Comparison of ENCODE assay signal across 11 mouse cellular contexts in the genomic region with DNA sequence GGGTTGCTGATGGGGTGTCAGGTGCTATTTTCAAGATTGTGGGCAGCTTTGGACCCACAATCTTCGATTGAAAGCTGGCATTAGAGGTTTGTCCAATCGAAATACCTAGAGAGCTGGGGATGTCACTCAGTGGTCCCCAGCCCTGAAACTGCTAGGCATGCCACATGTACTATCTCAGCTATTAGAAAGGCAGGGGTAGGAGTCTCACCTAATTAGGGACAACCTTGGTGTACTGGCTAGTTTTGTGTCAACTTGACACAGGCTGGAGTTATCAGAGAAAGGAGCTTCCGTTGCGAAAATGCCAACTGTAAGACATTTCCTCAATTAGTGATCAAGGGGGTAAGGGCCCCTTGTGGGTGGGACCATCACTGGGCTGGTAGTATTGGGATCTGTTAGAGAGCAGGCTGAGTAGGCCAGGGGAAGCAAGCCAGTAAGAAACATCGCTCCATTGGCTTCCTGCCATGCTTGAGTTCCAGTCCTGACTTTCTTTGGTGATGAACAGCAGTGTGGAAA. TPM values are rescaled to one million over a fixed set of nuclear protein-coding genes. Genes with fewer than 3 reads are reported as not detected.
DNase-seq lines count a peak whose midpoint lies in the region; ATAC-seq lines count a peak whose summit lies in the region.
"Had no signal": no experiment of that assay in that cellular context is flagged by ENCODE, and none has a peak within 500 bp of the region (broad histone marks: within the 10 kb centered on the region; RNA-seq: fewer than 3 reads in every experiment).

No protein-coding gene starts in this region.

- intact Hi-C loops in heart, postnatal 10 days (cut with DNase I) = loop anchor here (5.0 kb wide), 1 partner anchor 159 kb away; no protein-coding TSS in a partner anchor

- no peak overlapping the region for H3K4me3 ChIP-seq in kidney, embryonic 16.5 days (ENCODE audit: low read length)
- no peak overlapping the region for H3K4me3 ChIP-seq in forebrain, embryonic 15.5 days
- no peak overlapping the region for H3K4me3 ChIP-seq in midbrain, embryonic 16.5 days (ENCODE audit: low read depth, low read length)

- ATAC-seq in kidney, embryonic 16.5 days (ENCODE audit: low FRiP score, low TSS enrichment) = no peak
- no peak for ATAC-seq in forebrain, embryonic 15.5 days (replicated peaks)
- ATAC-seq in midbrain, embryonic 16.5 days = no peak
- ATAC-seq: inflammation-experienced regulatory T-cells, adult 6 months had no signal

- no peaks in the 10 kb centered on the region for H3K27me3 ChIP-seq in kidney, embryonic 16.5 days (ENCODE audit: insufficient read depth, low read length)
- no peaks in the 10 kb centered on the region for H3K27me3 ChIP-seq in forebrain, embryonic 15.5 days
- no peaks in the 10 kb centered on the region for H3K27me3 ChIP-seq in midbrain, embryonic 16.5 days (ENCODE audit: control insufficient read depth, insufficient read depth, low read depth, low read length)

- H3K9ac ChIP-seq in kidney, embryonic 16.5 days (replicated peaks; ENCODE audit: low read length) = no peak overlapping the region
- no peak overlapping the region for H3K9ac ChIP-seq in forebrain, embryonic 15.5 days (replicated peaks)
- no peak overlapping the region for H3K9ac ChIP-seq in midbrain, embryonic 16.5 days (ENCODE audit: low read depth, low read length)

- 28% methylated on average over 5 of the region's 5 CpGs for WGBS in kidney, embryonic 16.5 days
- WGBS in forebrain, embryonic 15.5 days = 21% methylated on average over 5 of the region's 5 CpGs
- WGBS in midbrain, embryonic 16.5 days = 23% methylated on average over 5 of the region's 5 CpGs

- H3K4me1 ChIP-seq in kidney, embryonic 16.5 days (ENCODE audit: insufficient read depth, low read length) = peaks cover 36% of the 10 kb centered on the region
- peaks cover 51% of the 10 kb centered on the region for H3K4me1 ChIP-seq in forebrain, embryonic 15.5 days
- H3K4me1 ChIP-seq in midbrain, embryonic 16.5 days (ENCODE audit: control insufficient read depth, insufficient read depth, low read length) = peaks cover 35% of the 10 kb centered on the region

- no peak overlapping the region for H3K4me2 ChIP-seq in kidney, embryonic 16.5 days (replicated peaks; ENCODE audit: low read depth, low read length)
- H3K4me2 ChIP-seq in forebrain, embryonic 15.5 days (replicated peaks) = peak overlapping the region; percentile 77; the same call in 1 of the 2 replicates
- H3K4me2 ChIP-seq in midbrain, embryonic 16.5 days (ENCODE audit: low read length) = no peak overlapping the region

- peak; percentile 49 to 53 for DNase-seq in cerebellum, postnatal 10 days
- no peak for DNase-seq in cerebellum, adult 9-10 months
- DNase-seq in kidney, postnatal 4 days = peak; percentile 31 to 40
- no peak for DNase-seq in layer of hippocampus, postnatal 36 days
- DNase-seq in heart, postnatal 10 days = no peak
- DNase-seq: cerebellum, adult 11 months; layer of hippocampus, adult 9-11 months had no signal

- H3K27ac ChIP-seq in kidney, embryonic 16.5 days (ENCODE audit: low read length) = no peak overlapping the region
- H3K27ac ChIP-seq in forebrain, embryonic 15.5 days (replicated peaks) = peak overlapping the region; percentile 7; the same call in 1 of the 2 replicates
- H3K27ac ChIP-seq in midbrain, embryonic 16.5 days (ENCODE audit: low read length) = peak overlapping the region; percentile 34; the same call in 1 of the 2 replicates

- H3K36me3 ChIP-seq in kidney, embryonic 16.5 days (ENCODE audit: insufficient read depth, low read length) = peaks cover 44% of the 10 kb centered on the region
- peaks cover 59% of the 10 kb centered on the region for H3K36me3 ChIP-seq in forebrain, embryonic 15.5 days
- H3K36me3 ChIP-seq in midbrain, embryonic 16.5 days (ENCODE audit: control insufficient read depth, insufficient read depth, low read length) = peaks cover 21% of the 10 kb centered on the region

- H3K9me3 ChIP-seq in kidney, embryonic 16.5 days (ENCODE audit: low read length) = no peaks in the 10 kb centered on the region
- no peaks in the 10 kb centered on the region for H3K9me3 ChIP-seq in forebrain, embryonic 15.5 days
- H3K9me3 ChIP-seq in midbrain, embryonic 16.5 days (replicated peaks; ENCODE audit: control insufficient read depth, low read length, poor library complexity, severe bottlenecking) = no peaks in the 10 kb centered on the region

RNA-seq across cellular contexts. Expression of a gene that starts 4.8 kb away (rescaled TPM):
- polyA plus RNA-seq in kidney, embryonic 16.5 days (2015; fragmentation: Nextera tagmentation; extraction: Ambion mirVana) = 905 and 985 TPM in 2 replicates
- 1,924 and 1,932 TPM in 2 replicates for polyA plus RNA-seq in forebrain, embryonic 15.5 days (2015; fragmentation: Nextera tagmentation; extraction: Ambion mirVana)
- polyA plus RNA-seq in midbrain, embryonic 16.5 days (2015; fragmentation: Nextera tagmentation; extraction: Ambion mirVana) = 1,852 and 1,913 TPM in 2 replicates
- 100 to 1,000 TPM; 360 to 381 TPM for total RNA-seq in layer of hippocampus, postnatal 36 days (2021)
- total RNA-seq in heart, postnatal 10 days (2021) = 100 to 1,000 TPM; 358 to 363 TPM

RNA-seq across cellular contexts. Expression of a gene that starts 8.0 kb away (rescaled TPM):
- 16.3 and 16.7 TPM in 2 replicates for polyA plus RNA-seq in kidney, embryonic 16.5 days (2015; fragmentation: Nextera tagmentation; extraction: Ambion mirVana)
- polyA plus RNA-seq in forebrain, embryonic 15.5 days (2015; fragmentation: Nextera tagmentation; extraction: Ambion mirVana) = 11.7 TPM in 2 replicates
- 8.6 and 10.3 TPM in 2 replicates for polyA plus RNA-seq in midbrain, embryonic 16.5 days (2015; fragmentation: Nextera tagmentation; extraction: Ambion mirVana)
- 10 to 100 TPM; 13.1 to 19.5 TPM for total RNA-seq in layer of hippocampus, postnatal 36 days (2021)
- total RNA-seq in heart, postnatal 10 days (2021) = 10 to 100 TPM; 20.4 to 22.1 TPM

RNA-seq across cellular contexts. Expression of a gene that starts 10.3 kb away (rescaled TPM):
- polyA plus RNA-seq in kidney, embryonic 16.5 days (2015; fragmentation: Nextera tagmentation; extraction: Ambion mirVana) = 52.7 and 56.9 TPM in 2 replicates
- 68.3 and 75.1 TPM in 2 replicates for polyA plus RNA-seq in forebrain, embryonic 15.5 days (2015; fragmentation: Nextera tagmentation; extraction: Ambion mirVana)
- 102 and 104 TPM in 2 replicates for polyA plus RNA-seq in midbrain, embryonic 16.5 days (2015; fragmentation: Nextera tagmentation; extraction: Ambion mirVana)
- 100 to 1,000 TPM; 124 to 132 TPM for total RNA-seq in layer of hippocampus, postnatal 36 days (2021)
- total RNA-seq in heart, postnatal 10 days (2021) = 100 to 1,000 TPM; 114 to 124 TPM

RNA-seq across cellular contexts. Expression of a gene that starts 11.8 kb away (rescaled TPM):
- polyA plus RNA-seq in kidney, embryonic 16.5 days (2015; fragmentation: Nextera tagmentation; extraction: Ambion mirVana) = 33.5 and 40.4 TPM in 2 replicates
- 7.3 and 8.1 TPM in 2 replicates for polyA plus RNA-seq in forebrain, embryonic 15.5 days (2015; fragmentation: Nextera tagmentation; extraction: Ambion mirVana)
- 8.9 and 10.5 TPM in 2 replicates for polyA plus RNA-seq in midbrain, embryonic 16.5 days (2015; fragmentation: Nextera tagmentation; extraction: Ambion mirVana)
- total RNA-seq in layer of hippocampus, postnatal 36 days (2021) = 1 to 10 TPM; 4.2 to 6.5 TPM
- 10 to 100 TPM; 18.7 to 25.9 TPM for total RNA-seq in heart, postnatal 10 days (2021)

RNA-seq across cellular contexts. Expression of a gene that starts 27.8 kb away (rescaled TPM):
- 63.3 and 67.0 TPM in 2 replicates for polyA plus RNA-seq in kidney, embryonic 16.5 days (2015; fragmentation: Nextera tagmentation; extraction: Ambion mirVana)
- polyA plus RNA-seq in forebrain, embryonic 15.5 days (2015; fragmentation: Nextera tagmentation; extraction: Ambion mirVana) = 24.5 and 28.3 TPM in 2 replicates
- 13.5 and 14.6 TPM in 2 replicates for polyA plus RNA-seq in midbrain, embryonic 16.5 days (2015; fragmentation: Nextera tagmentation; extraction: Ambion mirVana)
- total RNA-seq in layer of hippocampus, postnatal 36 days (2021) = 1 to 10 TPM; 1.5 to 2.2 TPM
- 10 to 100 TPM; 12.6 to 13.5 TPM for total RNA-seq in heart, postnatal 10 days (2021)

Comparison
In these comparisons a context has a peak if more than half of its experiments do, and no peak if none do; other contexts are left out.
1. DNase-seq: peak in cerebellum, postnatal 10 days (2 of 2) and kidney, postnatal 4 days (2 of 2); none in cerebellum, adult 9-10 months (single experiment), layer of hippocampus, postnatal 36 days (0 of 2) and heart, postnatal 10 days (0 of 2).